Mouse (Mus musculus) stomach, postnatal 0 days (tissue): ENCODE measurements around the gene Atl1. TPM values are rescaled to one million over a fixed set of nuclear protein-coding genes. Genes with fewer than 3 reads are reported as not detected.

Source experiments
- ATAC-seq: fragments of 200-750 bp; cut with Nextera tagmentation; 2 replicates; pipeline ENCODE4 v1.8.0; 2017; ENCODE audit not compliant: low FRiP score, low TSS enrichment
- DNase-seq: peaks from one replicate; pipeline ENCODE4 v3.0.0-alpha.2; 2016; ENCODE audit warnings: low spot score
- H3K27ac ChIP-seq: fragments of 300-500 bp; sonication (generic); replicated peaks from 2 replicates; pipeline ENCODE4 v1.5.1; 2014; ENCODE audit warnings: mild to moderate bottlenecking, control low read depth
- H3K27me3 ChIP-seq: fragments of 300-500 bp; sonication (generic); 2 replicates; pipeline ENCODE4 v1.6.1; 2014; ENCODE audit warnings: low read length; ENCODE audit not compliant: control insufficient read depth, insufficient read depth
- H3K36me3 ChIP-seq: fragments of 300-500 bp; sonication (generic); 2 replicates; pipeline ENCODE4 v1.6.1; 2014; ENCODE audit warnings: low read length, mixed read lengths; ENCODE audit not compliant: control insufficient read depth, insufficient read depth
- H3K4me1 ChIP-seq: fragments of 300-500 bp; sonication (generic); replicated peaks from 2 replicates; pipeline ENCODE4 v1.6.1; 2014; ENCODE audit warnings: antibody characterized with exemption; ENCODE audit not compliant: control insufficient read depth, insufficient read depth
- H3K4me2 ChIP-seq: fragments of 300-500 bp; sonication (generic); replicated peaks from 2 replicates; pipeline ENCODE4 v1.6.1; 2014; ENCODE audit warnings: low read depth, mild to moderate bottlenecking, control low read depth, moderate library complexity
- H3K4me3 ChIP-seq: fragments of 300-500 bp; sonication (generic); 2 replicates; pipeline ENCODE4 v1.5.1; 2014; ENCODE audit warnings: low read depth, low read length, control low read depth
- H3K9ac ChIP-seq: fragments of 300-500 bp; sonication (generic); 2 replicates; pipeline ENCODE4 v1.6.1; 2014; ENCODE audit warnings: mild to moderate bottlenecking, low read length, control low read depth, mixed read lengths
- H3K9me3 ChIP-seq: fragments of 300-500 bp; sonication (generic); 2 replicates; pipeline ENCODE4 v1.6.1; 2016; ENCODE audit warnings: low read length; ENCODE audit not compliant: control insufficient read depth
- CTCF ChIP-seq: IDR thresholded peaks from 2 replicates; pipeline ENCODE4 v1.5.1; 2016; ENCODE audit warnings: antibody characterized with exemption, low read depth, mild to moderate bottlenecking, moderate library complexity
- EP300 ChIP-seq: optimal IDR thresholded peaks from 2 replicates; pipeline ENCODE3; 2016; ENCODE audit warnings: antibody characterized with exemption
- WGBS: fragments of 180-500 bp; shearing (Covaris S2); extraction: QIAGEN DNeasy Blood & Tissue Kit; methylation state at CpG from one replicate; pipeline ENCODE4 v1.1.7; 2014; 5-methylcytosine and 5-hydroxymethylcytosine counted together
- polyA plus RNA-seq: library from polyadenylated mRNA; unstranded; fragments of >200 nt; fragmentation: Nextera tagmentation; extraction: Ambion mirVana; gene quantifications from 2 replicates; pipeline ENCODE4 v1.2.1, GENCODE M21; 2015

Gene Atl1
- polyA plus RNA-seq, 1 experiment from 2014 or later, result 3.8 TPM

DNA sequence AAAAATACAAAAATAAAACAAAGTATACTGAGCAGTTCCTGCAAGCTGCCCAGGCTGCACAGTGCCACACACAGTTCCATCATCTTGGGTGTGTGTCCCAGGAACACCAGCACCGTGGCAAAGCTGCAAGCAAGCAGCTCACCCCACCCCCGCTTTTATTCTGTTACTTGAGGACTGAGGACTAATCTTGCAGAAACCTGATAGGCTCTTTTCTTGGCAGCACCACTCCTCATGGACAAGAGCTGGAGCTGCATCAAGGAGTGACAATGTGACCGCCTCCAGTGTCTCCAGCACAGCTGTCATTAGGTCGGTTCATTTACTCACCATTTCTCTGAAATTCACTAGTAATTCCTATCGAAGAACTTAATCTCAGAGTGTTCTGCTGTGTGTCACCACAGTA is 75.7 kb downstream of the Atl1 start:
- Histone ChIP-seq H3K9ac (no peak overlapping the region), H3K4me2 (no peak overlapping the region), H3K4me3 (no peak overlapping the region), H3K27me3 (no peaks in the 10 kb centered on the region), H3K4me1 (no peaks in the 10 kb centered on the region), H3K36me3 (peaks cover 12% of the 10 kb centered on the region; the same call in 1 of the 2 replicates), H3K27ac (no peak overlapping the region), H3K9me3 (no peaks in the 10 kb centered on the region)
- WGBS, result 64% methylated on average over 5 of the region's 5 CpGs
- ATAC-seq (no peak), DNase-seq (no peak)
- TF ChIP-seq CTCF (no peak), EP300 (no peak)

DNA sequence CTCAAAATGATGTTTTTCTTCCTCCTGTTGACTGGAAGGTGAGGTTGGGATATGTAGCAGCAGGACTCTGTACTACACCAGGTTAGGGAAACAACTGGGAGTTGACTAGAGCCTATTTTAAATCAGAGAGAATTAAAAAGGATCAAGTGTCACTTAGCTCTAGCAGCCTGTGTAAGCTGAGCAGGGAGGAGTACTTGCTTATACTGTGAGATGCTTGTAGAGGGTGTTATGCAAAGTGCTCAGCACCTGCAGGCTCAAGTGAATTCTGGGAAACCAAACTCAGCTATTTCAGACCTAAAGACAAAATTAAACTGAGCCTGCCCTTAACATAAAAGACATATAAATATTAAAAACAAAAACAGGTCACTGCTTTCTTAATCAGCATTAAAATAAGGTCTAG is 81.3 kb downstream of the Atl1 start:
- H3K4me1 ChIP-seq, result no peaks in the 10 kb centered on the region
- no peak overlapping the region for H3K27ac ChIP-seq
- no peak overlapping the region for H3K4me2 ChIP-seq
- DNase-seq (no peak), ATAC-seq (no peak)
- H3K9me3 ChIP-seq, result no peaks in the 10 kb centered on the region
- H3K4me3 ChIP-seq, result no peak overlapping the region
- H3K9ac ChIP-seq, result no peak overlapping the region
- no peak for TF ChIP-seq CTCF
- TF ChIP-seq EP300, result no peak
- peaks cover 6% of the 10 kb centered on the region; the same call in 1 of the 2 replicates for H3K36me3 ChIP-seq
- H3K27me3 ChIP-seq, result no peaks in the 10 kb centered on the region

DNA sequence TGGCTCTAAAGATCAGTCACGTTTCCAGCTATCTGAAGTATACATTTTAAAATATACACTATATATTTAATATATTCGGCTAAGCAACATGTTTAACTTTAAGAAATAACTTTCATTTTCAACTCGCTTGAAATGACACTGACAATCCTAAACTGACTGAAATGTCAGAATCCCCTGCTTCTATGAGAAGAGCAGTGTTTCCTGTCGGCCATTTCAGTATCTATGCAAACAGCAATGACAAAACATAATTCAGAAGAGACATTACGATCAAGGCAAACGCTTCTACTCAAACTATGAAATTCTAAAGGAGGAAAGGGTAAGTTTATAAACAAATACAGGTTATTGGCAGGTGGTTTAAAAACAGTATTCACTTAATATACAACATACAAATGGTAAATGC is 84.3 kb downstream of the Atl1 start:
- ATAC-seq, result no peak
- H3K36me3 ChIP-seq, result no peaks in the 10 kb centered on the region
- H3K27ac ChIP-seq, result no peak overlapping the region
- no peak overlapping the region for H3K4me3 ChIP-seq
- H3K4me1 ChIP-seq, result no peaks in the 10 kb centered on the region
- no peaks in the 10 kb centered on the region for H3K9me3 ChIP-seq
- H3K4me2 ChIP-seq, result no peak overlapping the region
- no peak overlapping the region for H3K9ac ChIP-seq
- no peak for TF ChIP-seq EP300
- TF ChIP-seq CTCF, result no peak
- H3K27me3 ChIP-seq, result no peaks in the 10 kb centered on the region
- WGBS, result 68% methylated on average over 6 of the region's 6 CpGs
- DNase-seq, result no peak

DNA sequence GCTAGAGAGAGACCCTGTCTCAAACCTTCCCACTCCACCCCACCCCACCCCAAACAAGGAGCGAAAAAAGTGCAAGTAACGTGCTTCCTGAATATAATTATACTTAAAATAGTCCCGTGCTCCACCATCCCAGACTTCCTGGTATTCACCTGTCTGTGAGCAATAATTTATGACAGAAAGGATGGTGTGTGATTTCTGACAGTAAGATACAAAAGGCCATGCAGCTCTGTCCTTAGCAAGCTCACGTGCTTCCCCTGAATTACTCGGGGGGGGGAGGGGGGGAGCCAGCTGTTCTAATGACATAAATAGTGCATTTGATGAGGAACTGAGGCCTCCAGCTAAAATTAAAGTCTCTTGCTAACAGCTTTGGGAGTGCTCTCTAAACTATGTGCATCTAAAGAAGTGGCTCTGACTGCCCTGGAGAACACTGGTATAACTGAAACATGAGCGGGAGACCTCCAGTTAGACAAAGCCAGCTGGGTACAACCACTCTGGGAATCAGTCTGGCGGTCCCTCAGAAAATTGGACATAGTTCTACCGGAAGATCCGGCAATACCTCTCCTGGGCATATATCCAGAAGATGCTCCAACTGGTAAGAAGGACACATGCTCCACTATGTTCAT is 85.1 kb downstream of the Atl1 start:
- H3K9ac ChIP-seq, result no peak overlapping the region
- H3K4me3 ChIP-seq, result no peak overlapping the region
- no peaks in the 10 kb centered on the region for H3K36me3 ChIP-seq
- no peaks in the 10 kb centered on the region for H3K4me1 ChIP-seq
- no peaks in the 10 kb centered on the region for H3K27me3 ChIP-seq
- no peak overlapping the region for H3K4me2 ChIP-seq
- TF ChIP-seq EP300 (no peak), CTCF (no peak)
- no peak overlapping the region for H3K27ac ChIP-seq
- 52% methylated on average over 9 of the region's 9 CpGs for WGBS
- H3K9me3 ChIP-seq, result no peaks in the 10 kb centered on the region
- ATAC-seq (no peak), DNase-seq (no peak)

DNA sequence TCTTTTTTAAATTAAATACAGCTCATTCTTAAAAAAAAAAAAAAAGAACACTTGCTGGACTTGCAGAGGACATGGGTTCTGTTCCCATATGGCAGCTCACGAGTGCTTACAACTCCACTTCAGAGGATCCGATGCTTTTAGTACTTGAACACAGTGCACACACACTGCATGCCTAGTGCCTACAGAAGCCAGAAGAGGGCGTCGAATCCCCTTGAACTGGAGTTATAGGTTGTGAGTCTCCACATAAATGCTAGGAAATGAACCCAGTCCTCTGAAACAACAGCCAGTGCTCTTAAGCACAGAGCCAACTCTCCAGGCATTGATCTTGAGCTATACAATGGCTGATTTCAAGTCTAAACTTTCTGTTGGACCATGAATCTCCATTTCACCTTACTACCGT is 90.5 kb downstream of the Atl1 start:
- 78% methylated on average over 5 of the region's 5 CpGs for WGBS
- no peak for DNase-seq

DNA sequence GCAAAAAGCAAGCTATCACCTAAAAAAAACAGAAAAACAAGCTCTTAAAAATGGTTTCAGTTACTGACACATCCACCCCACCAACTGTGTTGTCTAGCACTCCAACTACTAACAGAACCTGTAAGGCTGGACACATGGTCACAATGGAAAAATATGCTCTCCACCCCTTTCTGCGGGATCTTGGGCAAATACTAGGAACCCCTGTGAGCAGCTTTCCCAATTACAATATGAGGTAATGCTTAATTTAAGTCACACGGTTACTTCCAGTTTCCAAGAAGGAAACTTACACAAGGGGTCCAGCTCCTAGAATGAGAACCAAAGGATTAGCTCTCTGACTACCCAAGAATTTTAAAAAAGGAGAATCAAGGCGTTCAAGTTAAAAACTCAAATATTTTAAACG is 93.1 kb downstream of the Atl1 start:
- 16% methylated on average over 4 of the region's 4 CpGs for WGBS
- H3K4me2 ChIP-seq, result peak overlapping the region; percentile 84
- TF ChIP-seq CTCF (no peak), EP300 (no peak)
- H3K27ac ChIP-seq, result 0 out of 2 replicates have a peak overlapping the region, but pooled peaks have one; percentile 35
- peak overlapping the region; percentile 83 for H3K4me3 ChIP-seq
- peak overlapping the region; percentile 92; the same call in 1 of the 2 replicates for H3K9ac ChIP-seq
- H3K9me3 ChIP-seq, result no peaks in the 10 kb centered on the region
- DNase-seq (peak; percentile 30), ATAC-seq (no peak)
- no peaks in the 10 kb centered on the region; the same call in 1 of the 2 replicates for H3K36me3 ChIP-seq
- H3K4me1 ChIP-seq, result no peaks in the 10 kb centered on the region
- H3K27me3 ChIP-seq, result no peaks in the 10 kb centered on the region

More for the DNA sequence above, 90.5 kb downstream of the Atl1 start:
- no peaks in the 10 kb centered on the region for H3K4me1 ChIP-seq
- H3K27ac ChIP-seq, result no peak overlapping the region
- H3K9me3 ChIP-seq, result no peaks in the 10 kb centered on the region
- no peaks in the 10 kb centered on the region; the same call in 1 of the 2 replicates for H3K36me3 ChIP-seq
- no peaks in the 10 kb centered on the region for H3K27me3 ChIP-seq
- no peak overlapping the region for H3K4me2 ChIP-seq
- ATAC-seq, result no peak
- H3K9ac ChIP-seq, result no peak overlapping the region
- H3K4me3 ChIP-seq, result no peak overlapping the region
- TF ChIP-seq EP300 (no peak), CTCF (peak; percentile 60)
